Mouse (Mus musculus) embryonic facial prominence, embryonic 11.5 days (tissue): ENCODE data around the gene Mmel1. TPM values are rescaled to one million over a fixed set of nuclear protein-coding genes. Genes with fewer than 3 reads are reported as not detected.

Experiments
- ATAC-seq: fragments of 200-750 bp; cut with Nextera tagmentation; replicated peaks from 2 replicates; pipeline ENCODE4 v1.8.0; 2017; ENCODE audit warnings: low read depth; ENCODE audit not compliant: insufficient number of reproducible peaks, low FRiP score, low TSS enrichment
- DNase-seq: peaks from one replicate; pipeline ENCODE4 v3.0.0-alpha.2; 2015; ENCODE audit warnings: low spot score
- H3K27ac ChIP-seq: fragments of 300-500 bp; sonication (generic); replicated peaks from 2 replicates; pipeline ENCODE4 v1.5.1; 2014; ENCODE audit warnings: mild to moderate bottlenecking, low read depth, low read length, control low read depth
- H3K27me3 ChIP-seq: fragments of 300-500 bp; sonication (generic); 2 replicates; pipeline ENCODE4 v1.6.1; 2014; ENCODE audit warnings: mild to moderate bottlenecking, low read length, moderate library complexity, mixed read lengths; ENCODE audit not compliant: control insufficient read depth, insufficient read depth
- H3K36me3 ChIP-seq: fragments of 300-500 bp; sonication (generic); replicated peaks from 2 replicates; pipeline ENCODE4 v1.6.1; 2014; ENCODE audit warnings: low read depth, mild to moderate bottlenecking, low read length, moderate library complexity, mixed read lengths; ENCODE audit not compliant: control insufficient read depth, insufficient read depth
- H3K4me1 ChIP-seq: fragments of 300-500 bp; sonication (generic); 2 replicates; pipeline ENCODE4 v1.6.1; 2014; ENCODE audit warnings: low read length, mixed read lengths; ENCODE audit not compliant: control insufficient read depth, insufficient read depth
- H3K4me2 ChIP-seq: fragments of 300-500 bp; sonication (generic); 2 replicates; pipeline ENCODE4 v1.6.1; 2014; ENCODE audit warnings: low read depth, mild to moderate bottlenecking, control low read depth, low read length, moderate library complexity
- H3K4me3 ChIP-seq: fragments of 300-500 bp; sonication (generic); 2 replicates; pipeline ENCODE4 v1.5.1; 2014; ENCODE audit warnings: low read depth, low read length, control low read depth
- H3K9ac ChIP-seq: fragments of 300-500 bp; sonication (generic); replicated peaks from 2 replicates; pipeline ENCODE4 v1.6.1; 2014; ENCODE audit warnings: mild to moderate bottlenecking, control low read depth, low read length
- H3K9me3 ChIP-seq: fragments of 300-500 bp; sonication (generic); replicated peaks from 2 replicates; pipeline ENCODE4 v1.6.1; 2016; ENCODE audit warnings: mild to moderate bottlenecking, low read length, inconsistent platforms, mixed read lengths; ENCODE audit not compliant: control insufficient read depth
- WGBS: fragments of 180-500 bp; shearing (Covaris S2); extraction: QIAGEN DNeasy Blood & Tissue Kit; methylation state at CpG from one replicate; pipeline ENCODE4 v1.1.7; 2014; 5-methylcytosine and 5-hydroxymethylcytosine counted together
- polyA plus RNA-seq: library from polyadenylated mRNA; unstranded; fragments of >200 nt; fragmentation: Nextera tagmentation; extraction: Ambion mirVana; gene quantifications from 2 replicates; pipeline ENCODE4 v1.2.1, GENCODE M21; 2014

The Mmel1 gene
- polyA plus RNA-seq, 1 experiment from 2014 or later = 0.28 TPM

DNA sequence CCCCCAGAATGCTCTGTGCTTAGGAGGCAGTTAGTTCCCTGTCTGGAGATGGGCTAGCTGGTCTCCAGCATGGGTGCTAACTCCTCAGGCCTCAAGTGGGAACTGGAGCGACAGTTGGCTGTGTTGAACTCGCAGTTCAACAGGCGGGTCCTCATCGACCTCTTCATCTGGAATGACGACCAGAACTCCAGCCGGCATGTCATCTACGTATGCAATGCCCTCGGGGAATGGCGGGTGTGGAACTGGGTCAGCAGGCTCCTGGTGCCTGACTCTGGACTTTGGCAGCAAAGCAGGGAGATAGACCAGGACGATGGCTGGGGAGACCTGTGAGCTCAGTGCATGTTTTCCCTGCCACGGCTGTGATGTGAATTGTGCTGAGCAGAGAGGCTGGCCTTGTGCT is 16.0 kb downstream of the Mmel1 start:
- Histone ChIP-seq H3K4me2 (no peak overlapping the region), H3K4me3 (no peak overlapping the region), H3K9ac (no peak overlapping the region), H3K9me3 (no peaks in the 10 kb centered on the region), H3K4me1 (no peaks in the 10 kb centered on the region), H3K36me3 (no peaks in the 10 kb centered on the region), H3K27me3 (no peaks in the 10 kb centered on the region), H3K27ac (no peak overlapping the region)
- no peak for DNase-seq
- no peak for ATAC-seq
- WGBS = 77% methylated on average over 11 of the region's 11 CpGs

DNA sequence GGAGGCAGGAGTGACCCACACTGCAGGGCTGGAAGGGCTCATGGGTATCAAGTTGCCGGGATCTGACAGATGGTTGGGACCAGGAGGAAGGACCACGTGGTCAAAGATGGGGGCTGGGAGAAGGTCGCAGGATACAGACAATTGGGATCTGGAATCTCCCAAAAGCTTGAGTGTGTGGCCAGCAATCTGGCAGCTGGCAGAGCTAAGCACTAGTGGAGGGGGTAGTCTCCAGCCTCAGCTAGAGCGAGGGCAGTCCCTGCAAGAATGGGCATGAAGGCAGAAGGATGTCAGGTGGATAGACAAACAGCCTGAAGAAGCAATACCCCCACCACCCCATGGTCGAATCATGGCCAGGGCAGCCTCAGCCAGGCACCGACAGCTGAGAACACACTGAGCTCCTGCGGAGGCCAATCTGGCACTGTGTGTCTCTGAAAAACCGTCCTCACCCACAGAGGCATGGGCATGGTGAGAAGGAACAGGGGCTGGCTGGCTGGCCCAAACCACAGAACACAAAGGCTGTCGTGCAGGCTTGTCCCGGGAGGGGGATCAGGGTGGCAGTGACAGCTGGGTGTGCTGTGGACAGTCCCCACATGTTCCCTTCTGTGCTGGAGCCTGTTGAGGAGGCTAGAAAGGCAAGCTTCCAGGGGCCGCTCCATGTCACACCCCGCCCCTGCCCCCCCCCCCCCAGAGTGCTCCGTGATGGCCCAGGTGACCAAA is 17.6 kb downstream of the Mmel1 start:
- ATAC-seq (no peak; the same call in 1 of the 2 replicates), DNase-seq (no peak)
- H3K27me3 ChIP-seq = no peaks in the 10 kb centered on the region
- no peaks in the 10 kb centered on the region for H3K9me3 ChIP-seq
- no peak overlapping the region for H3K4me2 ChIP-seq
- no peaks in the 10 kb centered on the region for H3K4me1 ChIP-seq
- WGBS = 74% methylated on average over 11 of the region's 13 CpGs
- no peaks in the 10 kb centered on the region for H3K36me3 ChIP-seq
- no peak overlapping the region for H3K4me3 ChIP-seq
- no peak overlapping the region for H3K9ac ChIP-seq
- H3K27ac ChIP-seq = no peak overlapping the region

DNA sequence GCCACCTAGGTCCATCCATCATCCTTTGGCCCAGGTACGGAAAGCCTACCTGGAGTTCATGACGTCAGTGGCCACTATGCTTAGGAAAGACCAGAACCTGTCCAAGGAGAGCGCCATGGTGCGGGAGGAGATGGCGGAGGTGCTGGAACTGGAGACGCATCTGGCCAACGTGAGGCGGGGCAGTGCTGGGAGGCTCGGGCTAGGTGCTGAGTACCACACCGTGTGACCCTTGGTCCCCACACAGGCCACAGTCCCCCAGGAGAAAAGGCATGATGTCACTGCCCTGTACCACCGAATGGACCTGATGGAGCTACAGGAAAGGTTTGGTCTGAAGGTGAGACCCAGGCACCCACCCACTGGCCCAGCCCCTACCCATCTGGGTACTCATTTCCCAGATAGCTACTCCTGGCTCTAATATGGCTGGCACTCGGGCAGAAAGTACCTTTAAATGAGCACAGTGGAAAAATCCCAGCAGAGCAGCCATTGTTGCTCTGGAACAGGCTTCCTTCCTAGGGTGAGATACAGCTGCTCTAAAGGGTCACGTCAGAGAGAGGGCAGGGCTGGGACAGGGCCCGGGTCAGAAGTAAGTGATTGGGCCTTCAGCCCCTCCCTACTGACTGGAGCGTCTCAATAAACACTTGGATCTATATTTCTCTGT is 18.3 kb downstream of the Mmel1 start:
- no peak overlapping the region for H3K4me3 ChIP-seq
- H3K27me3 ChIP-seq = no peaks in the 10 kb centered on the region
- 83% methylated on average over 15 of the region's 15 CpGs for WGBS
- no peak overlapping the region for H3K4me2 ChIP-seq
- 0 out of 2 replicates have a peak, but pooled peaks have one; percentile 13 for ATAC-seq
- no peak overlapping the region for H3K27ac ChIP-seq
- no peaks in the 10 kb centered on the region for H3K4me1 ChIP-seq
- H3K9me3 ChIP-seq = no peaks in the 10 kb centered on the region
- no peak overlapping the region for H3K9ac ChIP-seq
- no peaks in the 10 kb centered on the region for H3K36me3 ChIP-seq
- DNase-seq = no peak

DNA sequence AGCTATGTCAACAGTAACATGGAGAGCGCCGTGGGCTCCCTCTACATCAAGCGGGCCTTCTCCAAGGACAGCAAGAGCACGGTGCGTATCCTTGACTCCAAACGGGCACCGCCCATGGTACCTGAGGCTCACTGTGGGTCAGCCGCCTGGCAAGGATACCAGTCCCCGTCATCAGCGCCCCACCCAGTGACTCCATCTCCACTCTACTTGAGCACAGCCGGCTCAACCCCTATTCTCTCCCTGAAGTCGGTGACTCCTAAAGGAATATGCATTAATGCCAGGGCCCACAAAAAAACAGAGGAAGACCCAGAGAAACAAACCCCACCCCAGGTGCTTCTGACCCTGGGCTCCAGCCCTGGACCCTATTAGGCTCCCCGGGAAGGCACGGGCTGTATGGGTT is 21.5 kb downstream of the Mmel1 start:
- DNase-seq = no peak
- Histone ChIP-seq H3K4me1 (no peaks in the 10 kb centered on the region), H3K4me2 (no peak overlapping the region)

DNA sequence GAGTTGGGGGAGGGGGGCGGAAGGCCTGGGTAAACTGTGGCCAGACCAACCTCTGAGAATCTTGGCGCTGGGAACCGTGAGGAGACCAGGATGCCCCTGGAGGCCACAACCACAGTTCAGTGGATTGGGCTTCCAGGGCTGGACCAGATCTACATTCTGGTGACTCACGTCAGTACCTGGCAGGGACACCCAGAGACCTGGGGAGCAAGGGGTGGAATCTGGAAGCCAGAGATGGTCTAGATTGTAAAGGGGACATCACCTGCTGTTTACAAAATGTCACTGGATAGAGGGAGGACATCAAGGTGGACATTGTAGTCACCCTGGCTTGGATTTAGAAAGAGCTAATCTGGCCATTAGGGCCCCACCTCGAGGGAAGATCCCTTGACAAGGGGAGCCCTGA is 26.2 kb downstream of the Mmel1 start:
- ATAC-seq (no peak), DNase-seq (no peak)
- Histone ChIP-seq H3K4me2 (no peak overlapping the region), H3K27me3 (no peaks in the 10 kb centered on the region), H3K4me3 (no peak overlapping the region), H3K9me3 (no peaks in the 10 kb centered on the region), H3K9ac (no peak overlapping the region), H3K36me3 (no peaks in the 10 kb centered on the region), H3K4me1 (no peaks in the 10 kb centered on the region; the same call in 1 of the 2 replicates), H3K27ac (no peak overlapping the region)
- WGBS = 84% methylated on average over 5 of the region's 5 CpGs

More for the DNA sequence above, 21.5 kb downstream of the Mmel1 start:
- Histone ChIP-seq H3K27ac (no peak overlapping the region), H3K36me3 (no peaks in the 10 kb centered on the region), H3K27me3 (no peaks in the 10 kb centered on the region), H3K4me3 (no peak overlapping the region), H3K9me3 (no peaks in the 10 kb centered on the region), H3K9ac (no peak overlapping the region)
- WGBS = 90% methylated on average over 14 of the region's 14 CpGs
- no peak for ATAC-seq

DNA sequence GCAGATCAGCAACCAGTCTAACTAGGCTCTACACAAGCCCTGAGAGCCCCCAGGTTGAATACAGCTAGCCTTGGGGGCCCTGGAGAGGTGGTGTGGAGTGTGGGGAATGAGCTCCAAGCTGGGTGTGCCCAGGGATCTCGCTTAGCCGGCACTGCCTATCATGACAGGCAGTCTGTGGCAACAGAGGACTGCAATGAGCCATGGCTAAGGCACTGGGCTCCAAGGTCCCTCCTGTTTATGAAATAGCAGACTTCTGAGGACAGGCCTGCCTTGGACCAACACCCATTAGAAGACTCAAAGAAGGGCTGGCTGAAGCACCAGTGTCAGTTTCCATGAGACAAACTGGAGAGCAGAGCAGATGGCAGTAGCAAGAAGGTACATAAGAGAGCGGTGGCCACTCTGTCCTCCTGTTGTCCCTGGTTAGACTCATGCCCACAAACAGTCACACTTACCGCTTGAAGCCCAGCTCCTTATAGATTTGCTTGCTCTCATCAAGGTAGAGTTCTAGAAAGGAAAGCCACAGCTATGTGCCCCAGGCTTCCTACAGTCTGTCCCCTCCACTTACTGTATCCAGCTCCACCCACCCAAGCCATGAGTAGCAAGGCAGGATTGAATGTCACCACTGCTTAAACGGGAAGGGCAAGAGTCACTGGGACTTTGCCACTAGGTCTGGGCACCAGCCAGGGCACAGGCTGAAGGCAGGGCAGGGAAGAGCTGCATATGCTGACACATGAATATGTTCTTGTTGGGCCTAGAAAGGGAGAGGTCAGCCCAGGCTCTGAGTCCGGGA is 28.5 kb downstream of the Mmel1 start:
- no peak overlapping the region for H3K27ac ChIP-seq
- 69% methylated on average over 6 of the region's 6 CpGs for WGBS
- no peaks in the 10 kb centered on the region for H3K36me3 ChIP-seq
- H3K9ac ChIP-seq = peak overlapping the region; percentile 49
- no peaks in the 10 kb centered on the region for H3K9me3 ChIP-seq
- ATAC-seq = no peak
- peak overlapping the region; percentile 54 for H3K4me3 ChIP-seq
- no peaks in the 10 kb centered on the region; the same call in 1 of the 2 replicates for H3K4me1 ChIP-seq
- no peak for DNase-seq
- peak overlapping the region; percentile 70 for H3K4me2 ChIP-seq
- H3K27me3 ChIP-seq = no peaks in the 10 kb centered on the region

DNA sequence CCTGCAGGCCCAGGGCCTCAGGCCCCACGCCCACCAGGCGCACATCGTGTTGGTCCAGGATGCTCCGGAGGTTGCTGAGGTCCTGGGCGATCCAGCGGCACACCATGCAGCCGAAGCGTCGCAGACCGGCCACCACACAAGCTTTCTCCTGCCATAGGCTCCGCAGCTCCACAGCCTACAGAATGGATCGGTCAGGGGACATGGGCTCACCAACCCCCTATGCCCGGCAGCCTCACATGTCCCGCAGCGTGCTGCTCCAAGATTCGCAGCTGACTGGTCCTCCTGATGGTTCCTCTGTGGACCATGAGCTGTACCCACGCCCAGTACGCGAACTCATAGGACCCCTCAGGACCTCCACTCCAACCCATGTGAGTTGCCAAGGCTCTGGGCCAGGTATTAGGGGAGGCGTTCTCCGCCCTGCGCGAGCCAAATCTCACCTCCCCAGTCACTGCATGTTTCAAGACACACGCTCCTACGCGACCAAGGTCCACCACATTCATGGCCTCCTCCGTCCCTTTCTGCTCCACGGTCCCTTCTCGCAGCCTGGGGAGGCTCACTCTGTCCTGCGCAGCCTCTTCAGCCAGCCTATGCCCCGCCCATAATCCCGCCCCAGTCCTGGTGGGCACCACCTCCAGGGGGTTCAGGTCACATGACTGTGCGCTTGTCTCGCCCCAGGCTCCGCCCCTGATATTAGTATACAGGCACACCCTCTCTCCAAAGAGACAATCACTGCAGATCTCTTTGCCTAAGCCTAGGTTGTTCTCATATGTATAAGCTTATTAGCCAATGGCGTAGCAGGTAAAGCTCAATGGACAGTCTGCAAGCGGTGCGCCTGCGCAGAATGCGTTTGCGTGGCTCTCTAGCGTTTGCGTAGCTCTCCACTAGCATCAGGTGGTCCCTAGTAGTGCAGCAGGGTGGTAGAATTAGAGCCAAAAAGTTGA is 29.4 kb downstream of the Mmel1 start, which contains the start of gene Fam213b:
TSS of gene Fam213b (minus strand) at position 630 of the 941 bp plus-strand sequence.
- DNase-seq = peak; percentile 94
- peak within 1 kb of the TSS; percentile 54 for H3K4me3 ChIP-seq
- peak within 1 kb of the TSS; percentile 49 for H3K9ac ChIP-seq
- H3K4me2 ChIP-seq = peak within 1 kb of the TSS; percentile 70
- no peaks in the 10 kb centered on the region for H3K9me3 ChIP-seq
- peak; percentile 93 for ATAC-seq
- 5% methylated on average over 43 of the region's 43 CpGs for WGBS
- H3K4me1 ChIP-seq = no peaks in the 10 kb centered on the region; the same call in 1 of the 2 replicates
- no peaks in the 10 kb centered on the region for H3K36me3 ChIP-seq
- no peak within 1 kb of the TSS for H3K27ac ChIP-seq
- H3K27me3 ChIP-seq = no peaks in the 10 kb centered on the region
